Mouse (Mus musculus): ENCODE data around the gene Tmem97.

Tmem97 gene

DNA sequence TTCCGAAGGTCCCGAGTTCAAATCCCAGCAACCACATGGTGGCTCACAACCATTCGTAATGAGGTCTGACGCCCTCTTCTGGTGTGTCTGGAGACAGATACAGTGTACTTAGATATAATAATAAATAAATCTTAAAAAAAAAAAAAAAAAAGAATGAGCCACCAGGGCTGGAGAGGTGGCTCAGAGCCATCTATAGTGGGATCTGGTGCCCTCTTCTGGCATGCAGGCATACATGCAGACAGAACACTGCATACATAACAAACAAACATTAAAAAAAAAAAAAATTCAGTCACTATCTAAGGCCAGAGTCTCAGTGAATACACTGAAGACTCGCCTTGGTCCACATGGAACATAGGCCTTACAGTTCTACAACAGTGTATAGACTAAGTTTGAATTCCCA lies 41.4 kb downstream of the Tmem97 start:
- DNase-seq: no peak

DNA sequence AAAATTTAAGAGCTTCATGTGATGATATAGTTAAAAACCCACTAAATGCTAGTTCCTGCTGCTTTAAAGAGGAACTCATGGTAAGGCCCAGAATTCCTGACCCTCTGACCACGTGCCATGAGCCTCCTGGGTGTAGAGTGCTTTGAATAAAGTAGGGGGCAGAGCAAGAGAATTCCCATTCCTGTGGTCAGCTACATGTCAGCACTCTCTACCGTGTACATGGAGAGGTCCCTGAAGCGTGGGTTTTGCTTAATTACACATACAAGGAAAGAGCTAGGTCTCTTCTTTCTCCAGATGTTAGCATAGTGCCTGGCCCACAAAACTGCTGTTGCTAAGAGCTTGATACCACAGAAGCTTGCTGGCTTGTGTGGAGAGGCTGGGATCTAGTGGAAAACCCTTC lies 45.1 kb downstream of the Tmem97 start:
- DNase-seq: no peak

DNA sequence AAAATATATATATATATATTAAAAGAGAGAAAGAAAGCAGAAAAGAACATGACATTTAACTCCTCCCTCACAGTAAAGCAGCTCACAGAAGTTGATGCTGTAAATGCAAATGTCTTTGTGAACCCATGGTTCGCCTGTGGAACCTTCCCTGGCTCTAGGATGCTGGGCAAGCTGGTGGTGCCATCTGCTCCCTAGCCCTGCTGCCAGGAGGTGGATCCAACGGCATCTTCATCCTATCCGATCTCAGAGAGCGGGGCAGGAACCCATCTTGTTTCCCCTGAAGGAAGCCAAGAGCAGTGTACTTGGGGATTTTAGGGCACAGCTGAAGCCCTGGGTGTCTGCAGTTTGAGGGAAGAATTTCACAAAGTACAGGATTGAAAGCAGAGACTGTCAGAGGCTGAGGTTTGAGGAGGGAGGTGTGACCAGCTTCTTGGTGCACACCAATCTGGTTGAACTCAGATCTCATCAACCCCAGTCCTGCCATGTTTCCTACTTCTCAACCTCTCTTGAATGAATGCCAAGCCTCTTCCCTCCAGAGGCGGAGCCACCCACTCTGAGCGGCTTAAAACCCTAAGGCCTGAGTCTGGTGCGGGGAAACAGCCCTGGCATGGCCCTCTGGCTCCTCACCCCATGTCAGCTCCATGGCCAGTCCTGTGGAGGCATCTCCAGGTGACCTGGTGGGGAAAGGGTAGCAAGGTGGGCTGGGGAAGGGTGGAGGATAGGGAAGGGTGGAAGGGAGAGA lies 47.5 kb downstream of the Tmem97 start, which contains the start of gene Sebox:
Gene Sebox (plus strand): TSS at position 539 of the 742 bp plus-strand sequence.
- peak; percentile 88 for DNase-seq

DNA sequence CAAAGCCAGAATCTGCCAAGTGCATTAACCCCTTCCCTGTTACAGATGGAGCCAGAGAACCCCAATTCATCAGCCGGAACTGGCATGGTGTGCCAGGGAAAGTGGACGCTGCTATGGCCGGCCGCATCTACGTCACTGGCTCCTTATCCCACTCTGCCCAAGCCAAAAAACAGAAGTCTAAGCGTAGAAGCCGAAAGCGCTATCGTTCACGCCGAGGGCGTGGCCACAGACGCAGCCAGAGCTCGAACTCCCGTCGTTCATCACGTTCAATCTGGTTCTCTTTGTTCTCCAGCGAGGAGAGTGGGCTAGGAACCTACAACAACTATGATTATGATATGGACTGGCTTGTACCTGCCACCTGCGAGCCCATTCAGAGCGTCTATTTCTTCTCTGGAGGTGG lies 49.0 kb downstream of the Tmem97 start:
- no peak for DNase-seq

DNA sequence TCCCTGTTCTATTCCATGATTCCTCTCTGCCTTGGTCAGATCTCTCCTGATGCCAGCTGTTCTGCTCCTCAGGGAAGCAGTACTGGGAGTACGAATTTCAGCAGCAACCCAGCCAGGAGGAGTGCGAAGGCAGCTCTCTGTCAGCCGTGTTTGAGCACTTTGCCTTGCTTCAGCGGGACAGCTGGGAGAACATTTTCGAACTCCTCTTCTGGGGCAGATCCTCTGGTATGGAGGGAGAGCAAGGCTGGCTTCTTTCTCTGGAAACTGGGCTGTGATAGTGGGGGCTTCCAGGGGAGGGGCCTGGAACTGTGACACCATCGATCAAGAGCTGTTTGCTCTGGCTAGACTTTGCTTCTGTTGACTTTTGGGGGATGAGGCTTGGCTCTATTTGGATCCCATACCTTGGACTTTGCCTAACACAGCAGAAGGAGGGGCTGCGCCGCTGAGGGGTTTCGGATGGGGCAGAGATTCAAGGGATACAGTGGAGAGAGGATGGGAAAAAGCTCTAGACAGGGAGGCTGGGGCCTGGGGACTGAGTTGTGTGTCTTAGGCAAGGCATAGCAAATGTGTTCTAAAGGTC lies 49.9 kb downstream of the Tmem97 start:
- peak; percentile 87 for DNase-seq

DNA sequence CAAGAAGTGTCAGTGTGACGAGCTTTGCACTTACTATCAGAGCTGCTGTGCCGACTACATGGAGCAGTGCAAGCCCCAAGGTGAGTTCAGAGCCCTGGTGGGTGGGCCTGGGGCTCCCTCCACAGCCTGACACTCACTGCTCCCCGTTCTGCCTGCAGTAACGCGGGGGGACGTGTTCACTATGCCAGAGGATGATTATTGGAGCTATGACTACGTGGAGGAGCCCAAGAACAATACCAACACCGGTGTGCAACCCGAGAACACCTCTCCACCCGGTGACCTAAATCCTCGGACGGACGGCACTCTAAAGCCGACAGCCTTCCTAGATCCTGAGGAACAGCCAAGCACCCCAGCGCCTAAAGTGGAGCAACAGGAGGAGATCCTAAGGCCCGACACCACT lies 51.0 kb downstream of the Tmem97 start:
- DNase-seq: no peak

DNA sequence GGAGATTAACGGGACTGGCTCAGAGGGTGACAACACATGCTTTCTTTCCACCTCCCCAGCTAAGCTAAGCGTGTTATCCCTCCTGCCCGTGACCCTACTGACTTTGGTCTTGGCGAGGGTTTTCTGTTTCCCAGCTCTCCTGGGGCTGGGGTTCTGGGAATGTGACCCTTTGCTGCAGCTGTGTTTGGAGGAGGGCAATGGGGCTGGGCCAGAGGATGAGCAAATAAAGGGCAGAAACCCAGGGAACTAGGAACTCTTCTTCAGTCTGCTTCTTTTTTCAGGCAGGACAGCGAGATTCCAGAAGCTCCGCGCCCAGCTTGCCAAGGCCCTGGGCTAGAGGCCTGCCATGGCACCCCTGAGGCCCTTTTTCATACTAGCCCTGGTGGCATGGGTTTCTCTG lies 51.6 kb downstream of the Tmem97 start, which contains the start of gene Vtn:
Gene Vtn (plus strand): TSS at position 88 of the 400 bp plus-strand sequence.
- peak; percentile 98 for DNase-seq

DNA sequence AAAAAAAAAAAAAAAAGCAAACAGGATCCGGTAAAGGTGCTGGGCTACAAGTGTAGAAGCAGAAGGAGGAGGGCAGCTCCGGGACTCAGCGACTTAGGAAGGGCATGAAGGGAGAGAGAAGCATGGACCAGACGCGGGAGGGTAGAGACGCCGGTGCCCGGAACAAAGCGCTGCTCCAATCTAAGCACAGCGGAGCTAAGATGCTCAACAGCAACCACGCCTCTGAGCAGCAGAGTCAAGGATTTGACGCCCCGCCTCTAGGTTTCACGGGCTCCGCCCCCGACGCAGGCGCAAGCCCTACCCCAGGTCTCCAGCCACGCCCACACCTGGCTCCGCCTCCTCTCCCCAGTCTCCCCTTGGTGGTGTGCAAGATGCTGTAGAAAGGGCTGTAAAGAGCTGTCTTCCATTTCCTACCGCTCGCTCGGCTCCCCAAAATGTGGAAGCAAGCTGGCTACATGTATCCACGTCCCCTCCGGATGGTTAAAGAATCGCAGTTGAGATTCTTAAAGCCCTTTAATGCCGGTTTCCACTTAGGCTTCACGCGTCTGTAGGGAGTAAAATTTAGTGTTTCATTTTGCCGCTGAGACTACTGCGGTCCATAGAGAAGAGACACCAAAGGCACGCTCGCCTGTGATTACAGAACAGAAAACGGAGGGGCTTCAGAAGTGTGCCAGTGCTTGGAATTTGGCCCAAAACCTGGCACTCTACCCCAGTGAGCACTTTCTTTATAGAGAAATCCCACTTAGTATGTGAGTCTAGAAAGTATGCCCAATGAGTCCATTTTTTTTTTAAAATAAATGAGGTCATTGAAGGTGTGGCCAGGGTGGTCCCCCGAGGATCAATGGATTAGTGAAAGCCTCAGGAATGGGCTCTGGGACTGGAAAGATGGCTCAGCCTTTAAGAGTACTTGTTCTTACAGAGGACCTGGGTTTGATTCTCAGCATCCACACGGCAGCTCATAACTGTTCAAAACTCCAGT lies 52.7 kb downstream of the Tmem97 start, which contains the start of gene Sarm1:
Gene Sarm1 (minus strand): TSS at position 211 of the 979 bp plus-strand sequence.
- peak; percentile 99 for DNase-seq

DNA sequence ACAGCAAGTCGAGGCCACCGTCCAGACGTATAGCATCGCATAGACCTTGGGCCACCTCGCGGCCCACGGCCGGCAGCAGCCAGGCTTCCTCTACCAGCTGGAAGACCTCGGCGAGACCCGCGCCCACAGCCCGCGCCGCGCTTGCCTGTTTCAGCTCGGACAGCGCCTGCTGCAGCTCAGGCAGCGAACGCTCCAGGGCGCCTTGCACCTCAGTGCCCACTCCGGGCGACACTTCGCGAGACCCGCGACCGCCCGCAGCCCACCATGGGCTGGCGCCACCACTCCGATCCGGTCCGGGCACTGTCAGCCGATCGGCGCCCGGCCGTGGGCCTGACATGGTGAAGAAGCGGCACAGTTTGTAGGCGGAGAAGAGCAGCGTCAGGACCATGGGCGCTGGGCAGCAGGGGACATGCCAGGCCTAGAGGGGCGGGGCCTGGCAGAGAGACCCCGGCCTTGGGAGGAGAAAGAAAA lies 53.5 kb downstream of the Tmem97 start:
- peak; percentile 93 for DNase-seq

DNA sequence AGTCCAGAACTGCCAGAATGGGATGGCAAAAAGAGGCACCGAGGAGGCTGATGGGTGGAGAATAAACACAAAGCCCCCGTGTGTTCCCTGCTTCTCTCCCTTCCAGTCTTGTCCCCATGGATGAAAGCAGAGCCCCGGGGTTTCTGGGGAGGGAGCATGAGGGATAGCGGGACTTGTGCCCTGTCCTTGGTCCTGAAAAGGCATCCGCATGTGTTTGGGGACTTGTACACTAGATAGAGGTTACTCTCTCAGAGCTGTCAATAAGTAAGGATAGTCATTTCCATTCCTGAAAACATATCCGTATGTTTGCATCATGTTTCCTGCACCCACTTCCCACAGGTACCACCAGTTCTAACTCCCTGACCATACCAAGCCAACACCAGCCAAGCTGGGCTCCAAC lies 54.7 kb downstream of the Tmem97 start:
- DNase-seq: no peak
